Mouse (Mus musculus): ENCODE measurements around the gene Ldlrad3. TPM values are rescaled to one million over a fixed set of nuclear protein-coding genes. Genes with fewer than 3 reads are reported as not detected.

Ldlrad3 gene
- polyA plus RNA-seq, 1 experiment from 2014 or later, result 4.3 TPM

- 44% methylated on average over 4 of the region's 4 CpGs for WGBS
- Histone ChIP-seq H3K27me3 (replicated peaks; ENCODE audit: control insufficient read depth, insufficient read depth, low read length) (no peaks in the 10 kb centered on the region), H3K4me3 (ENCODE audit: low read depth, low read length) (no peak overlapping the region), H3K36me3 (ENCODE audit: control insufficient read depth, insufficient read depth) (no peaks in the 10 kb centered on the region), H3K4me1 (replicated peaks; ENCODE audit: control insufficient read depth, insufficient read depth, low read length) (no peaks in the 10 kb centered on the region), H3K4me2 (replicated peaks; ENCODE audit: low read depth) (no peak overlapping the region), H3K27ac (ENCODE audit: low read depth, low read length) (no peak overlapping the region), H3K9me3 (ENCODE audit: control insufficient read depth) (no peaks in the 10 kb centered on the region), H3K9ac (ENCODE audit: low read depth, low read length) (no peak overlapping the region)
- no peak for TF ChIP-seq CTCF (IDR thresholded peaks at IDR 0.05; ENCODE audit: low read depth)
- ATAC-seq, result no peak
Measured at GRCm38 (mm10) chr2:102072859-102073258, 113.3 kb downstream of the Ldlrad3 start.

DNA sequence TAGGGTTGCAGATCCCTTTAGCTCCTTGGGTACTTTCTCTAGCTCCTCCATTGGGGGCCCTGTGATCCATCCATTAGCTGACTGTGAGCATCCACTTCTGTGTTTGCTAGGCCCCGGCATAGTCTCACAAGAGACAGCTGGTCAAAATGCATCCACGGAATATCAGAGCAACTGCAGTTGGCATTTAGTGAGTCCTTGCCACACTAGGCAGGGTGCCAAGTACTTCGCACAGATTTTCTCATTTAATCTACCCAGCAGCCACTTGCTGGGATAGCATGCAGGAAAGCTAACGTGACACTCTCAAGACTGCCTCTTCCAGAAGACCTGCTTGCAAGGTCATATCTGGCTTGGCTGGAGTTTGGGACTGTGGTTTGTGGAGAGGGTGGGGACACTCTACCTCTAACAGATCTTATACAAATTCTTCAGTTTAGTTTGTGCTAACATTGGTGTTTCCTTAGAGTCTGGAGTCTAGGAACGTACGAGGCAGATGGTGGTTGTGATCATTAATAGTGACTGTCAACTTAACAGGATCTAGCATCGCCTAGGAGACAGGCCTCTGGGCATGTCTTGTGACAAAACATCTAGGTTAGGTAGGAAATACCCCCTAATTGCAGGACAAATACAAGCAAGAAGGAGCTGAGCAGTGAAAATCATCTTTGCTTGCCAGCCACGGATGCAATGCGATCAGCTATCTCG lies 115.0 kb downstream of the Ldlrad3 start:
- ATAC-seq, result no peak
- Histone ChIP-seq H3K36me3 (ENCODE audit: control insufficient read depth, insufficient read depth) (no peaks in the 10 kb centered on the region), H3K4me3 (ENCODE audit: low read depth, low read length) (no peak overlapping the region), H3K27me3 (replicated peaks; ENCODE audit: control insufficient read depth, insufficient read depth, low read length) (no peaks in the 10 kb centered on the region), H3K9ac (ENCODE audit: low read depth, low read length) (no peak overlapping the region), H3K4me1 (replicated peaks; ENCODE audit: control insufficient read depth, insufficient read depth, low read length) (no peaks in the 10 kb centered on the region), H3K9me3 (ENCODE audit: control insufficient read depth) (no peaks in the 10 kb centered on the region), H3K27ac (ENCODE audit: low read depth, low read length) (no peak overlapping the region), H3K4me2 (replicated peaks; ENCODE audit: low read depth) (no peak overlapping the region)
- TF ChIP-seq CTCF (IDR thresholded peaks at IDR 0.05; ENCODE audit: low read depth), result no peak
- 85% methylated on average over 10 of the region's 10 CpGs for WGBS

GRCm38 (mm10) chr2:102064826-102065441 lies 121.3 kb downstream of the Ldlrad3 start:
- no peak overlapping the region for H3K27ac ChIP-seq (ENCODE audit: low read depth, low read length)

DNA sequence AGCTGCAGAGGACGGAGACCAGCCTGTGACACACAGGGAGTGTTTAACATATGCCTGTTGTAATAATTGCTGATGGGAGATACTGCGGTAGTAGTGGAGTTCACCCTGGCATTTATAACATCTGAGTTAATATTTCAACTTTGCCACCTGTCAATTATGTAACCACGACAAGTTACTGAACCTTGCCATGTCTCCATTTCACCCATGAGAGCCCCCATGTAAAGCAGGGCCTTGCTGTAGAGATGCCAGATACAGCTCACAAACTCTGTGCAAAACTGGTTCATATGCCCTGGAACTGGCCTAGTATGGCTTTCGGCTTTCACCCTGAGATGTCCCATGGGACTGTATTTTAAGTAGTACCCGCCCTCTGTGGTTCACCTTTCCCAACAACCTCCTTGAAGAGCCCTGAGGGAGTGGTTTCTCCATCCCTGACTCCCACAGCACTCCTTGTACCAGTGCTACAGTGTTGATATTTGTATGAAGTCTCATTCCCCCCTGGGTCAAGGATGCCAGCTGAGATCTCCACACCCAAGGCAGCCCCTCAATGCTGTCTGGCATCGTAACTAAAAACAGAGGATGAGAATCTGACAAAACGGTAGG lies 122.2 kb downstream of the Ldlrad3 start:
- Histone ChIP-seq H3K9ac (ENCODE audit: low read depth, low read length) (no peak overlapping the region), H3K27ac (ENCODE audit: low read depth, low read length) (no peak overlapping the region), H3K9me3 (ENCODE audit: control insufficient read depth) (no peaks in the 10 kb centered on the region), H3K36me3 (ENCODE audit: control insufficient read depth, insufficient read depth) (no peaks in the 10 kb centered on the region; the same call in 1 of the 2 replicates), H3K27me3 (replicated peaks; ENCODE audit: control insufficient read depth, insufficient read depth, low read length) (no peaks in the 10 kb centered on the region), H3K4me1 (replicated peaks; ENCODE audit: control insufficient read depth, insufficient read depth, low read length) (no peaks in the 10 kb centered on the region), H3K4me3 (ENCODE audit: low read depth, low read length) (no peak overlapping the region), H3K4me2 (replicated peaks; ENCODE audit: low read depth) (no peak overlapping the region)
- WGBS, result 69% methylated on average over 7 of the region's 7 CpGs
- no peak for ATAC-seq
- no peak for TF ChIP-seq CTCF (IDR thresholded peaks at IDR 0.05; ENCODE audit: low read depth)

More at GRCm38 (mm10) chr2:102064826-102065441, 121.3 kb downstream of the Ldlrad3 start:
- no peak overlapping the region for H3K4me3 ChIP-seq (ENCODE audit: low read depth, low read length)
- no peaks in the 10 kb centered on the region for H3K9me3 ChIP-seq (ENCODE audit: control insufficient read depth)
- no peaks in the 10 kb centered on the region for H3K27me3 ChIP-seq (replicated peaks; ENCODE audit: control insufficient read depth, insufficient read depth, low read length)
- no peak for ATAC-seq
- H3K36me3 ChIP-seq (ENCODE audit: control insufficient read depth, insufficient read depth), result no peaks in the 10 kb centered on the region; the same call in 1 of the 2 replicates
- no peaks in the 10 kb centered on the region for H3K4me1 ChIP-seq (replicated peaks; ENCODE audit: control insufficient read depth, insufficient read depth, low read length)
- H3K4me2 ChIP-seq (replicated peaks; ENCODE audit: low read depth), result no peak overlapping the region
- no peak overlapping the region for H3K9ac ChIP-seq (ENCODE audit: low read depth, low read length)
- TF ChIP-seq CTCF (IDR thresholded peaks at IDR 0.05; ENCODE audit: low read depth), result no peak
- 89% methylated on average over 8 of the region's 8 CpGs for WGBS

- no peak overlapping the region for H3K4me2 ChIP-seq (replicated peaks; ENCODE audit: low read depth)
- H3K9ac ChIP-seq (ENCODE audit: low read depth, low read length), result no peak overlapping the region
- no peak overlapping the region for H3K4me3 ChIP-seq (ENCODE audit: low read depth, low read length)
- ATAC-seq, result no peak
- TF ChIP-seq CTCF (IDR thresholded peaks at IDR 0.05; ENCODE audit: low read depth), result no peak
- 78% methylated on average over 7 of the region's 7 CpGs for WGBS
- H3K27ac ChIP-seq (ENCODE audit: low read depth, low read length), result no peak overlapping the region
- H3K36me3 ChIP-seq (ENCODE audit: control insufficient read depth, insufficient read depth), result peaks cover 3% of the 10 kb centered on the region; the same call in 1 of the 2 replicates
- H3K9me3 ChIP-seq (ENCODE audit: control insufficient read depth), result no peaks in the 10 kb centered on the region
- H3K4me1 ChIP-seq (replicated peaks; ENCODE audit: control insufficient read depth, insufficient read depth, low read length), result no peaks in the 10 kb centered on the region
- H3K27me3 ChIP-seq (replicated peaks; ENCODE audit: control insufficient read depth, insufficient read depth, low read length), result no peaks in the 10 kb centered on the region
Measured at GRCm38 (mm10) chr2:102062861-102063468, 123.2 kb downstream of the Ldlrad3 start.

- TF ChIP-seq CTCF (IDR thresholded peaks at IDR 0.05; ENCODE audit: low read depth), result no peak
- H3K27me3 ChIP-seq (replicated peaks; ENCODE audit: control insufficient read depth, insufficient read depth, low read length), result no peaks in the 10 kb centered on the region
- H3K4me3 ChIP-seq (ENCODE audit: low read depth, low read length), result no peak overlapping the region
- H3K4me2 ChIP-seq (replicated peaks; ENCODE audit: low read depth), result no peak overlapping the region
- no peak for ATAC-seq
- WGBS, result 87% methylated on average over 8 of the region's 8 CpGs
- no peaks in the 10 kb centered on the region for H3K4me1 ChIP-seq (replicated peaks; ENCODE audit: control insufficient read depth, insufficient read depth, low read length)
- no peak overlapping the region for H3K27ac ChIP-seq (ENCODE audit: low read depth, low read length)
- H3K9me3 ChIP-seq (ENCODE audit: control insufficient read depth), result no peaks in the 10 kb centered on the region
- H3K36me3 ChIP-seq (ENCODE audit: control insufficient read depth, insufficient read depth), result peaks cover 4% of the 10 kb centered on the region; the same call in 1 of the 2 replicates
- H3K9ac ChIP-seq (ENCODE audit: low read depth, low read length), result no peak overlapping the region
Measured at GRCm38 (mm10) chr2:102061921-102062320, 124.3 kb downstream of the Ldlrad3 start.

Data from intestine, postnatal 0 days (tissue).